Mouse (Mus musculus): Measurements from ENCODE around the gene Bcl11a. TPM values are rescaled to one million over a fixed set of nuclear protein-coding genes. Genes with fewer than 3 reads are reported as not detected.

Bcl11a gene
- polyA plus RNA-seq, 1 experiment from 2014 or later = 10.3 TPM

GRCm38 (mm10) chr11:24158026-24158425 lies 80.2 kb downstream of the Bcl11a start:
- Histone ChIP-seq H3K36me3 (replicated peaks; ENCODE audit: insufficient read depth, low read length) (0 out of 2 replicates have a peak, but pooled peaks cover 5% of the 10 kb centered on the region), H3K4me3 (ENCODE audit: low read depth, low read length) (no peak overlapping the region), H3K9me3 (ENCODE audit: low read length) (no peaks in the 10 kb centered on the region), H3K27ac (ENCODE audit: low read depth) (no peak overlapping the region), H3K4me2 (ENCODE audit: low read depth, low read length) (no peak overlapping the region), H3K9ac (replicated peaks) (no peak overlapping the region), H3K27me3 (ENCODE audit: insufficient read depth, low read length) (no peaks in the 10 kb centered on the region), H3K4me1 (ENCODE audit: insufficient read depth) (peaks cover 3% of the 10 kb centered on the region; the same call in 1 of the 2 replicates)
- TF ChIP-seq CTCF (IDR thresholded peaks at IDR 0.05; ENCODE audit: low read depth) = no peak
- no peak for TF ChIP-seq EP300 (IDR thresholded peaks at IDR 0.05; ENCODE audit: low read depth)
- no peak for DNase-seq
- ATAC-seq = no peak
- 44% methylated on average over 9 of the region's 9 CpGs for WGBS (ENCODE audit: insufficient replicate concordance)

GRCm38 (mm10) chr11:24159656-24160055 lies 81.8 kb downstream of the Bcl11a start:
- no peak for DNase-seq
- no peak for ATAC-seq
- peaks cover 14% of the 10 kb centered on the region for H3K36me3 ChIP-seq (replicated peaks; ENCODE audit: insufficient read depth, low read length)
- H3K4me1 ChIP-seq (ENCODE audit: insufficient read depth) = peaks cover 3% of the 10 kb centered on the region; the same call in 1 of the 2 replicates
- WGBS (ENCODE audit: insufficient replicate concordance) = 83% methylated on average over 2 of the region's 2 CpGs
- no peak overlapping the region for H3K27ac ChIP-seq (ENCODE audit: low read depth)
- TF ChIP-seq CTCF (IDR thresholded peaks at IDR 0.05; ENCODE audit: low read depth) = no peak
- no peak for TF ChIP-seq EP300 (IDR thresholded peaks at IDR 0.05; ENCODE audit: low read depth)
- no peak overlapping the region for H3K9ac ChIP-seq (replicated peaks)
- H3K4me3 ChIP-seq (ENCODE audit: low read depth, low read length) = no peak overlapping the region
- H3K27me3 ChIP-seq (ENCODE audit: insufficient read depth, low read length) = no peaks in the 10 kb centered on the region
- no peaks in the 10 kb centered on the region for H3K9me3 ChIP-seq (ENCODE audit: low read length)
- H3K4me2 ChIP-seq (ENCODE audit: low read depth, low read length) = no peak overlapping the region

GRCm38 (mm10) chr11:24161458-24161857 lies 83.6 kb downstream of the Bcl11a start:
- TF ChIP-seq EP300 (IDR thresholded peaks at IDR 0.05; ENCODE audit: low read depth) = no peak
- TF ChIP-seq CTCF (IDR thresholded peaks at IDR 0.05; ENCODE audit: low read depth) = no peak
- Histone ChIP-seq H3K9me3 (ENCODE audit: low read length) (no peaks in the 10 kb centered on the region), H3K4me2 (ENCODE audit: low read depth, low read length) (no peak overlapping the region), H3K9ac (replicated peaks) (no peak overlapping the region), H3K4me3 (ENCODE audit: low read depth, low read length) (no peak overlapping the region), H3K27ac (ENCODE audit: low read depth) (no peak overlapping the region), H3K36me3 (replicated peaks; ENCODE audit: insufficient read depth, low read length) (peaks cover 14% of the 10 kb centered on the region), H3K27me3 (ENCODE audit: insufficient read depth, low read length) (no peaks in the 10 kb centered on the region), H3K4me1 (ENCODE audit: insufficient read depth) (no peaks in the 10 kb centered on the region)
- WGBS (ENCODE audit: insufficient replicate concordance) = 89% methylated on average over 2 of the region's 2 CpGs
- DNase-seq = no peak
- ATAC-seq = no peak

GRCm38 (mm10) chr11:24162056-24162455 lies 84.2 kb downstream of the Bcl11a start:
- 76% methylated on average over 7 of the region's 7 CpGs for WGBS (ENCODE audit: insufficient replicate concordance)
- Histone ChIP-seq H3K27ac (ENCODE audit: low read depth) (no peak overlapping the region), H3K9ac (replicated peaks) (no peak overlapping the region), H3K9me3 (ENCODE audit: low read length) (no peaks in the 10 kb centered on the region), H3K4me3 (ENCODE audit: low read depth, low read length) (no peak overlapping the region), H3K27me3 (ENCODE audit: insufficient read depth, low read length) (no peaks in the 10 kb centered on the region), H3K4me2 (ENCODE audit: low read depth, low read length) (no peak overlapping the region), H3K4me1 (ENCODE audit: insufficient read depth) (no peaks in the 10 kb centered on the region), H3K36me3 (replicated peaks; ENCODE audit: insufficient read depth, low read length) (peaks cover 14% of the 10 kb centered on the region)
- DNase-seq (no peak), ATAC-seq (no peak)
- TF ChIP-seq CTCF (IDR thresholded peaks at IDR 0.05; ENCODE audit: low read depth) = no peak
- no peak for TF ChIP-seq EP300 (IDR thresholded peaks at IDR 0.05; ENCODE audit: low read depth)

- DNase-seq (no peak), ATAC-seq (no peak)
- H3K27ac ChIP-seq (ENCODE audit: low read depth) = no peak overlapping the region
- H3K4me2 ChIP-seq (ENCODE audit: low read depth, low read length) = no peak overlapping the region
- WGBS (ENCODE audit: insufficient replicate concordance) = 92% methylated on average over 8 of the region's 8 CpGs
- H3K9me3 ChIP-seq (ENCODE audit: low read length) = no peaks in the 10 kb centered on the region
- H3K27me3 ChIP-seq (ENCODE audit: insufficient read depth, low read length) = no peaks in the 10 kb centered on the region
- no peak overlapping the region for H3K9ac ChIP-seq (replicated peaks)
- peaks cover 14% of the 10 kb centered on the region for H3K36me3 ChIP-seq (replicated peaks; ENCODE audit: insufficient read depth, low read length)
- no peak overlapping the region for H3K4me3 ChIP-seq (ENCODE audit: low read depth, low read length)
- TF ChIP-seq CTCF (IDR thresholded peaks at IDR 0.05; ENCODE audit: low read depth) (no peak), EP300 (IDR thresholded peaks at IDR 0.05; ENCODE audit: low read depth) (no peak)
- H3K4me1 ChIP-seq (ENCODE audit: insufficient read depth) = no peaks in the 10 kb centered on the region
These were observed 85.2 kb downstream of the Bcl11a start for GRCm38 (mm10) chr11:24163072-24163471.

- peaks cover 14% of the 10 kb centered on the region for H3K36me3 ChIP-seq (replicated peaks; ENCODE audit: insufficient read depth, low read length)
- TF ChIP-seq EP300 (IDR thresholded peaks at IDR 0.05; ENCODE audit: low read depth) (no peak), CTCF (IDR thresholded peaks at IDR 0.05; ENCODE audit: low read depth) (no peak)
These were observed 86.2 kb downstream of the Bcl11a start for GRCm38 (mm10) chr11:24164065-24164464.

More at GRCm38 (mm10) chr11:24164065-24164464, 86.2 kb downstream of the Bcl11a start:
- Histone ChIP-seq H3K4me1 (ENCODE audit: insufficient read depth) (no peaks in the 10 kb centered on the region), H3K27me3 (ENCODE audit: insufficient read depth, low read length) (no peaks in the 10 kb centered on the region), H3K9ac (replicated peaks) (no peak overlapping the region), H3K9me3 (ENCODE audit: low read length) (no peaks in the 10 kb centered on the region), H3K4me2 (ENCODE audit: low read depth, low read length) (no peak overlapping the region), H3K4me3 (ENCODE audit: low read depth, low read length) (no peak overlapping the region), H3K27ac (ENCODE audit: low read depth) (no peak overlapping the region)
- ATAC-seq = no peak
- WGBS (ENCODE audit: insufficient replicate concordance) = 92% methylated on average over 25 of the region's 26 CpGs
- no peak for DNase-seq

Data from liver, postnatal 0 days (tissue).